Mouse (Mus musculus): ENCODE measurements around the gene Pom121. TPM values are rescaled to one million over a fixed set of nuclear protein-coding genes. Genes with fewer than 3 reads are reported as not detected.
A peak's percentile ranks its signal among the peaks of the same experiment; 100 is the strongest.
"Not testable (repeated sequence)": the region's sequence is repeated elsewhere in the genome, so short reads cannot be mapped to it uniquely, and the experiment has no call there.

The Pom121 gene
- total and polyA plus RNA-seq, 3 experiments = 4.9 to 185 (median 105) TPM

- DNase-seq (ENCODE audit: low spot score) (no peak), ATAC-seq (ENCODE audit: extremely low read depth, insufficient number of reproducible peaks, low FRiP score, poor library complexity, severe bottlenecking) (no peak)
- H3K4me3 ChIP-seq (ENCODE audit: low read depth, low read length) = no peak overlapping the region
- peaks cover 76% of the 10 kb centered on the region for H3K36me3 ChIP-seq (replicated peaks)
- H3K9me3 ChIP-seq (replicated peaks) = no peaks in the 10 kb centered on the region
- H3K27me3 ChIP-seq (ENCODE audit: insufficient read depth, low read length) = no peaks in the 10 kb centered on the region
- TF ChIP-seq TAL1 (conservative IDR thresholded peaks at IDR 0.05; ENCODE audit: low read depth, low read length) (no peak), GATA1 (IDR thresholded peaks at IDR 0.05; ENCODE audit: borderline replicate concordance, low read length) (no peak), GATA2 (IDR thresholded peaks at IDR 0.05; ENCODE audit: borderline replicate concordance, low read depth, low read length) (no peak), POLR2AphosphoS5 (IDR thresholded peaks at IDR 0.05; ENCODE audit: insufficient replicate concordance, low read depth, low read length) (no peak), CTCF (IDR thresholded peaks at IDR 0.05; ENCODE audit: low read depth, low read length) (no peak)
- H3K4me1 ChIP-seq (ENCODE audit: insufficient read depth, low read depth, low read length) = peaks cover 31% of the 10 kb centered on the region
Observed at GRCm38 (mm10) chr5:135373601-135374000, 20.7 kb downstream of the Pom121 start.

- no peak for ATAC-seq (ENCODE audit: extremely low read depth, insufficient number of reproducible peaks, low FRiP score, poor library complexity, severe bottlenecking)
- TF ChIP-seq GATA1 (IDR thresholded peaks at IDR 0.05; ENCODE audit: borderline replicate concordance, low read length) (no peak), CTCF (IDR thresholded peaks at IDR 0.05; ENCODE audit: low read depth, low read length) (no peak), TAL1 (conservative IDR thresholded peaks at IDR 0.05; ENCODE audit: low read depth, low read length) (no peak), GATA2 (IDR thresholded peaks at IDR 0.05; ENCODE audit: borderline replicate concordance, low read depth, low read length) (no peak), POLR2AphosphoS5 (IDR thresholded peaks at IDR 0.05; ENCODE audit: insufficient replicate concordance, low read depth, low read length) (no peak)
- H3K9me3 ChIP-seq (replicated peaks) = no peaks in the 10 kb centered on the region
Observed at GRCm38 (mm10) chr5:135371195-135371594, 23.2 kb downstream of the Pom121 start.

DNA sequence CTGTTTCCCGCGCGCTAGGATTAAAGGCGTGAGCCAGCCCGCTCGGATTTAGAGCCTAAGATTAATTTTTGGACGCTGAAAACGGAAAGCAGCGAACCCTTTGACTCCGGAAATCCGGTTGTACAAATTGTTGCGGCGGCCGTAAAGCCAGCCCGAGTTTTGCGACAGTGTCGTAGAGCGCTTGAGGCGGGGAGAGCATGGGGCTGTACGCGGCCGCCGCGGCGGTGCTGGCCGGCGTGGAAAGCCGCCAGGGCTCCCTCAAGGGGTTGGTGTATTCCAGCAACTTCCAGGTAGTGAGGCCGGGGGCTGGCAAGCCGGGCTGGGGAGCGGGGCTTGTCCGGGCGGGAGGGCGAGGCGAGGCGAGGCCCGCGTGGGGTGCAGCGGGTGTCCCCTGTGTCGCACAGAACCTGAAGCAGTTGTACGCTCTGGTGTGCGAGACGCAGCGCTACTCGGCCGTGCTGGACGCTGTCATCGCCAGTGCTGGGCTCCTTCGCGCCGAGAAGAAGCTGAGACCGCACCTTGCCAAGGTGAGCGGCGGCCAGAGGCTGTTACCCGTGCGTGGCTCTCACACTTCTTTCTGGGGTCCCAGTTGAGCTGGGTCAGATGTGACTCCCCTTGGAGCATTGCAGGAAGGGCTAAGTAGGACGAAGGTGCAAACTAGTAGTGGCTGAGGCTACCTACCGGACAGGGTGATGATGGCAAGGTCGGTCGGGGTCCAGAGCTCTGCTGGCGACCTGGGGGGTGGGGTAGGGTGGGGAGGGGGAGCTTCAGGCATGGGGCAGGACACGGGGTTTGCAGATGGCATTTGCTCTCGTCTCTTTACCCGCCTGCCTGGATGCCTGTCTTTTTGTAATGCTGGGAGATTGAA is 24.3 kb downstream of the Pom121 start, which contains the start of gene Nsun5:
Gene Nsun5, plus strand, starts transcription at position 167 of the 868 bp plus-strand sequence.
- peaks cover 29% of the 10 kb centered on the region for H3K4me1 ChIP-seq (ENCODE audit: insufficient read depth, low read depth, low read length)
- H3K4me3 ChIP-seq (ENCODE audit: low read depth, low read length) = peak within 1 kb of the TSS; percentile 100
- no peaks in the 10 kb centered on the region for H3K9me3 ChIP-seq (replicated peaks)
- ATAC-seq (ENCODE audit: extremely low read depth, insufficient number of reproducible peaks, low FRiP score, poor library complexity, severe bottlenecking) (peak; percentile 55; the same call in 1 of the 2 replicates), DNase-seq (ENCODE audit: low spot score) (peak; percentile 82)
- peaks cover 8% of the 10 kb centered on the region for H3K27me3 ChIP-seq (ENCODE audit: insufficient read depth, low read length)
- peaks cover 49% of the 10 kb centered on the region for H3K36me3 ChIP-seq (replicated peaks)
- no peak for TF ChIP-seq CTCF (IDR thresholded peaks at IDR 0.05; ENCODE audit: low read depth, low read length)
- no peak for TF ChIP-seq POLR2AphosphoS5 (IDR thresholded peaks at IDR 0.05; ENCODE audit: insufficient replicate concordance, low read depth, low read length)
- TF ChIP-seq GATA2 (IDR thresholded peaks at IDR 0.05; ENCODE audit: borderline replicate concordance, low read depth, low read length) = no peak
- no peak for TF ChIP-seq TAL1 (conservative IDR thresholded peaks at IDR 0.05; ENCODE audit: low read depth, low read length)
- no peak for TF ChIP-seq GATA1 (IDR thresholded peaks at IDR 0.05; ENCODE audit: borderline replicate concordance, low read length)

More at GRCm38 (mm10) chr5:135371195-135371594, 23.2 kb downstream of the Pom121 start:
- Histone ChIP-seq H3K27me3 (ENCODE audit: insufficient read depth, low read length) (peaks cover 3% of the 10 kb centered on the region), H3K36me3 (replicated peaks) (peaks cover 61% of the 10 kb centered on the region), H3K4me1 (ENCODE audit: insufficient read depth, low read depth, low read length) (peaks cover 32% of the 10 kb centered on the region), H3K4me3 (ENCODE audit: low read depth, low read length) (peak overlapping the region; percentile 52; the same call in 1 of the 2 replicates)
- DNase-seq (ENCODE audit: low spot score) = no peak

- Histone ChIP-seq H3K4me3 (ENCODE audit: low read depth, low read length) (peak overlapping the region; percentile 100), H3K36me3 (replicated peaks) (peaks cover 41% of the 10 kb centered on the region), H3K4me1 (ENCODE audit: insufficient read depth, low read depth, low read length) (peaks cover 26% of the 10 kb centered on the region)
- not testable (repeated sequence) for ATAC-seq (ENCODE audit: extremely low read depth, insufficient number of reproducible peaks, low FRiP score, poor library complexity, severe bottlenecking); DNase-seq (ENCODE audit: low spot score); H3K9me3 ChIP-seq (replicated peaks); H3K27me3 ChIP-seq (ENCODE audit: insufficient read depth, low read length)
Observed at GRCm38 (mm10) chr5:135369196-135369595, 25.1 kb downstream of the Pom121 start.

DNA sequence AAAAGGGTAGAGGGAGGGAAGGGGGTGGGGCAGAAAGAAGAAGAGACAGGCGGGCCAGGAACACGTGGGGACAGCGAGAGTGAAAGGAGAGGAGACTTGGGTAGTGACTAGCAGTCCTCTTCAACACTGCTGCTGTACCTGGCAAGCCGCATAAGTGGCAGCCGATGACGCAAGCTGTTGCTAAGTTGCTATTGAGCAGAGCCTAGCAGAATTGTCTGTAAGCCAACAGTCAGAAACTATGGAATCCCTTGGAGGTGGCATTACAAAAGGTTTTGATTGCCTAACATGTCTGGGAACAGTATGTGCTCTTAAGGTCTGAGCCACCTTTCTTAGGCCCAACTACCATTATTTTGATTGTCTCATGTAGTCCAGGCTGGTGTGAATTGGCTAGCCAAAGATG is 26.0 kb downstream of the Pom121 start:
- peaks cover 23% of the 10 kb centered on the region for H3K4me1 ChIP-seq (ENCODE audit: insufficient read depth, low read depth, low read length)

DNA sequence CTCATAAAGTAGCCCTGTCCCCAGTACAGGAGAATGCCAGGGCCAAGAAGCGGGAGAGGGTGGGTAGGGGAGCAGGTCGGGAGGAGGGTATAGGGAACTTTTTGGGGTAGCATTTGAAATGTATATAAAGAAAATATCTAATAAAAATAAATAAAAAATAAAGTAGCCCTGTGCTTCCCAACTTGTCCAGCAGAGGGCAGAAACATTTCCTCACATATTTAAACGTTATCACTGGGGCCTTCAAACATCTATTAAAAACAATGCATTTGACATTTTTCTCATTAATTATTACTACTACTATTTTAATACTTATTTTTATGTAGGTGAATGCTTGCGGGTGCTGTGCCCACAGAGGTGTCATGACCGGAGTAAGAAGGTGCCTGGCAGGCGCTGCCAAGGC is 26.5 kb downstream of the Pom121 start:
- Histone ChIP-seq H3K4me1 (ENCODE audit: insufficient read depth, low read depth, low read length) (peaks cover 23% of the 10 kb centered on the region), H3K27me3 (ENCODE audit: insufficient read depth, low read length) (peaks cover 17% of the 10 kb centered on the region), H3K36me3 (replicated peaks) (peaks cover 28% of the 10 kb centered on the region), H3K4me3 (ENCODE audit: low read depth, low read length) (no peak overlapping the region), H3K9me3 (replicated peaks) (no peaks in the 10 kb centered on the region)
- ATAC-seq (ENCODE audit: extremely low read depth, insufficient number of reproducible peaks, low FRiP score, poor library complexity, severe bottlenecking) = no peak
- no peak for TF ChIP-seq POLR2AphosphoS5 (IDR thresholded peaks at IDR 0.05; ENCODE audit: insufficient replicate concordance, low read depth, low read length)
- TF ChIP-seq CTCF (IDR thresholded peaks at IDR 0.05; ENCODE audit: low read depth, low read length) = no peak
- no peak for TF ChIP-seq GATA2 (IDR thresholded peaks at IDR 0.05; ENCODE audit: borderline replicate concordance, low read depth, low read length)
- no peak for TF ChIP-seq GATA1 (IDR thresholded peaks at IDR 0.05; ENCODE audit: borderline replicate concordance, low read length)
- TF ChIP-seq TAL1 (conservative IDR thresholded peaks at IDR 0.05; ENCODE audit: low read depth, low read length) = no peak
- no peak for DNase-seq (ENCODE audit: low spot score)

More for the DNA sequence above, 26.0 kb downstream of the Pom121 start:
- peaks cover 32% of the 10 kb centered on the region for H3K36me3 ChIP-seq (replicated peaks)
- TF ChIP-seq TAL1 (conservative IDR thresholded peaks at IDR 0.05; ENCODE audit: low read depth, low read length) = no peak
- no peak for TF ChIP-seq POLR2AphosphoS5 (IDR thresholded peaks at IDR 0.05; ENCODE audit: insufficient replicate concordance, low read depth, low read length)
- no peak for TF ChIP-seq GATA1 (IDR thresholded peaks at IDR 0.05; ENCODE audit: borderline replicate concordance, low read length)
- TF ChIP-seq CTCF (IDR thresholded peaks at IDR 0.05; ENCODE audit: low read depth, low read length) = no peak
- TF ChIP-seq GATA2 (IDR thresholded peaks at IDR 0.05; ENCODE audit: borderline replicate concordance, low read depth, low read length) = no peak
- H3K9me3 ChIP-seq (replicated peaks) = no peaks in the 10 kb centered on the region
- DNase-seq (ENCODE audit: low spot score) (no peak), ATAC-seq (ENCODE audit: extremely low read depth, insufficient number of reproducible peaks, low FRiP score, poor library complexity, severe bottlenecking) (no peak)
- peaks cover 17% of the 10 kb centered on the region for H3K27me3 ChIP-seq (ENCODE audit: insufficient read depth, low read length)
- no peak overlapping the region for H3K4me3 ChIP-seq (ENCODE audit: low read depth, low read length)
